Mouse (Mus musculus) heart, adult 2 months (tissue): ENCODE results near the gene Gm17349. TPM values are rescaled to one million over a fixed set of nuclear protein-coding genes. Genes with fewer than 3 reads are reported as not detected.

ENCODE experiments used
- DNase-seq, 2 experiments: peaks; one replicate each; pipeline ENCODE4 v3.0.0; 2021
- H3K27ac ChIP-seq: fragments of 200-600 bp; 2 replicates; pipeline ENCODE4 v1.8.1; 2022
- H3K27me3 ChIP-seq: fragments of 200-500 bp; 2 replicates; pipeline ENCODE4 v1.6.1; 2012; ENCODE audit warnings: mild to moderate bottlenecking, low read length, inconsistent platforms, mixed read lengths; ENCODE audit not compliant: control insufficient read depth, insufficient read depth
- H3K36me3 ChIP-seq: fragments of 200-500 bp; 2 replicates; pipeline ENCODE4 v1.6.1; 2012; ENCODE audit warnings: low read length, inconsistent platforms; ENCODE audit not compliant: control insufficient read depth, insufficient read depth
- H3K4me1 ChIP-seq: fragments of 200-500 bp; 2 replicates; pipeline ENCODE4 v1.6.1; 2011; ENCODE audit warnings: low read length; ENCODE audit not compliant: control insufficient read depth, insufficient read depth
- H3K4me3 ChIP-seq: fragments of 200-600 bp; 2 replicates; pipeline ENCODE4 v1.8.1; 2022
- H3K79me2 ChIP-seq: fragments of 200-500 bp; replicated peaks from 2 replicates; pipeline ENCODE4 v1.6.1; 2012; ENCODE audit warnings: mild to moderate bottlenecking, inconsistent platforms, low read length, moderate library complexity, mixed read lengths; ENCODE audit not compliant: control insufficient read depth, insufficient read depth
- H3K9ac ChIP-seq: fragments of 200-500 bp; 2 replicates; pipeline ENCODE4 v1.6.1; 2012; ENCODE audit warnings: low read depth, mild to moderate bottlenecking, control low read depth, inconsistent platforms, low read length, mixed read lengths
- CTCF ChIP-seq: fragments of 200-600 bp; IDR thresholded peaks from 2 replicates; pipeline ENCODE4 v1.8.1; 2022; ENCODE audit warnings: antibody characterized with exemption, mild to moderate bottlenecking, moderate library complexity
- EP300 ChIP-seq: fragments of 200-500 bp; IDR thresholded peaks from 2 replicates; pipeline ENCODE4 v1.6.1; 2011; ENCODE audit warnings: low read depth, low read length, control low read depth; ENCODE audit not compliant: insufficient read depth
- POLR2A ChIP-seq: fragments of 200-500 bp; IDR thresholded peaks from 2 replicates; pipeline ENCODE4 v1.6.1; 2011; ENCODE audit warnings: mild to moderate bottlenecking, low read depth, low read length, control low read depth; ENCODE audit not compliant: insufficient read depth
- WGBS: fragments of 180-500 bp; shearing (Covaris S2); methylation state at CpG from one replicate; pipeline ENCODE4 v1.1.7; 2018; 5-methylcytosine and 5-hydroxymethylcytosine counted together
- intact Hi-C: fragments of 180-260 bp; cut with DNase I; formaldehyde crosslinking; loops from one replicate; pipeline ENCODE4 v1.15.1; 2025
- polyA plus RNA-seq: library from polyadenylated mRNA; depleted of rRNA; stranded (reverse); fragments of >200 nt; gene quantifications from 2 replicates; pipeline ENCODE4 v1.2.3, GENCODE M21; 2012
- total RNA-seq, 2 experiments: library from RNA; stranded (reverse); gene quantifications; 2 replicates each; pipeline ENCODE4 v1.2.3; 2021

Gene Gm17349
- total and polyA plus RNA-seq, 3 experiments = 3.7 to 4.1 TPM; not detected in 1

GRCm38 (mm10) chr15:99700219-99701106, 4.8 kb downstream of the Gm17349 start:
- peaks cover 6% of the 10 kb centered on the region for H3K4me1 ChIP-seq

GRCm38 (mm10) chr15:99699715-99700114, 5.6 kb downstream of the Gm17349 start:
- H3K79me2 ChIP-seq = no peaks in the 10 kb centered on the region
- H3K36me3 ChIP-seq = no peaks in the 10 kb centered on the region
- H3K27ac ChIP-seq = no peak overlapping the region
- intact Hi-C loops = no loop called here
- TF ChIP-seq POLR2A = no peak
- TF ChIP-seq EP300 = no peak
- TF ChIP-seq CTCF = no peak
- no peak overlapping the region for H3K9ac ChIP-seq
- H3K27me3 ChIP-seq = no peaks in the 10 kb centered on the region
- peaks cover 6% of the 10 kb centered on the region for H3K4me1 ChIP-seq
- DNase-seq = no peak
- 84% methylated on average over 10 of the region's 10 CpGs for WGBS
- no peak overlapping the region for H3K4me3 ChIP-seq

More at GRCm38 (mm10) chr15:99700219-99701106, 4.8 kb downstream of the Gm17349 start:
- Histone ChIP-seq H3K4me3 (no peak overlapping the region), H3K27ac (no peak overlapping the region), H3K9ac (no peak overlapping the region), H3K36me3 (no peaks in the 10 kb centered on the region), H3K79me2 (no peaks in the 10 kb centered on the region), H3K27me3 (no peaks in the 10 kb centered on the region)
- DNase-seq = no peak
- 88% methylated on average over 18 of the region's 18 CpGs for WGBS
- TF ChIP-seq EP300 (no peak), POLR2A (no peak), CTCF (no peak)
- intact Hi-C loops = no loop called here

DNA sequence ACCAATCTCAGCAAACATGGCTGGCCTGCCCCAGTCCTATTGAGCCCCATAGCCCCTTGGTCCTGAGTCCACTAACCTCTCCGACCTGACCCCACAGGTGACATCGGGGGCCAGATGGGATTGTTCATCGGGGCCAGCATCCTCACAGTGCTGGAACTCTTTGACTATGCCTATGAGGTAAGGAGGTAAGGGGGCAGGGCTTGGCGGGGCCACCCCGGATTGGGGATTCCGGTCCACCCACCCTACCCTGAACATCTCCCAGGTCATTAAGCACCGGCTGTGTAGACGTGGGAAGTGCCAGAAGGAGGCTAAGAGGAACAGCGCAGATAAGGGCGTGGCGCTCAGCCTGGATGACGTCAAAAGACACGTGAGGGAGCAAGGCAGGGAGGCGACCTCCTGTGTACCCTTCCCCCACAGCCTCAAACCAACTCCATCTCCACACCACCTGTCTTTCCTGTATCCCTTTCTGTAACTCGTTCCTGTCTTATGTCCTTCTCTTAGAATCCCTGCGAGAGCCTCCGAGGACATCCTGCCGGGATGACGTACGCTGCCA, 6.7 kb downstream of the Gm17349 start:
- Histone ChIP-seq H3K4me1 (peaks cover 6% of the 10 kb centered on the region), H3K27ac (no peak overlapping the region), H3K27me3 (no peaks in the 10 kb centered on the region), H3K36me3 (no peaks in the 10 kb centered on the region), H3K9ac (no peak overlapping the region), H3K4me3 (no peak overlapping the region), H3K79me2 (no peaks in the 10 kb centered on the region)
- TF ChIP-seq CTCF (no peak), EP300 (no peak), POLR2A (no peak)
- no peak for DNase-seq
- 27% methylated on average over 20 of the region's 20 CpGs for WGBS
- intact Hi-C loops = no loop called here

GRCm38 (mm10) chr15:99697309-99697708, 8.0 kb downstream of the Gm17349 start:
- WGBS = 26% methylated on average over 2 of the region's 2 CpGs
- no peaks in the 10 kb centered on the region for H3K79me2 ChIP-seq
- no peak for DNase-seq
- H3K4me1 ChIP-seq = peaks cover 3% of the 10 kb centered on the region
- H3K27ac ChIP-seq = no peak overlapping the region
- H3K27me3 ChIP-seq = no peaks in the 10 kb centered on the region
- intact Hi-C loops = no loop called here
- H3K4me3 ChIP-seq = no peak overlapping the region
- no peaks in the 10 kb centered on the region for H3K36me3 ChIP-seq
- no peak overlapping the region for H3K9ac ChIP-seq
- TF ChIP-seq POLR2A (no peak), EP300 (no peak), CTCF (no peak)

- no peaks in the 10 kb centered on the region for H3K36me3 ChIP-seq
- H3K79me2 ChIP-seq = no peaks in the 10 kb centered on the region
- no peak for DNase-seq
- H3K9ac ChIP-seq = no peak overlapping the region
- H3K4me1 ChIP-seq = no peaks in the 10 kb centered on the region
- intact Hi-C loops = no loop called here
- H3K27me3 ChIP-seq = no peaks in the 10 kb centered on the region
- H3K4me3 ChIP-seq = no peak overlapping the region
- 68% methylated on average over 9 of the region's 9 CpGs for WGBS
- H3K27ac ChIP-seq = no peak overlapping the region
- no peak for TF ChIP-seq EP300
- TF ChIP-seq CTCF = no peak
Measured at GRCm38 (mm10) chr15:99691976-99692375, 13.3 kb downstream of the Gm17349 start.

DNA sequence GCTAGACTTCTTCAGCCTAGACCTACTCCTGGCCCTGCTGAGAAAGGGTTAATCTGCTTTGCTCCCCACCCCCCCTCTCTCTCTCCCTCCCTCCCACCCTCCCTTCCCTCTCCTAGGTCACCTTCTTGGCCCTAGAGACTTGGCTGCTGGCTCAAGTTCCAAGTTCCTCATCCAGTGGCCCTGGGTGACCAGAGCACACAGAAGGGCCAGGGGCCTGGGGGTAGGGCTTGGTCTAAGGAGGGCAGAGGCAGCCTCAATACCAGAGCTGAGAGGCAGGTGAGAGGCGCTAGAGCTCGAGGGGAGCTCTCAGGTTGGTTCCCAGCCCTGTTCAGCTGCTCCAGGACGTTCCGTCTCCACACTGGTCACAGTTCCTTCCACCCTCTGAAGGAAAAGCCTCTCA, 14.4 kb downstream of the Gm17349 start:
- no peak for TF ChIP-seq POLR2A
- TF ChIP-seq CTCF = no peak
- TF ChIP-seq EP300 = no peak
- Histone ChIP-seq H3K4me1 (no peaks in the 10 kb centered on the region), H3K9ac (no peak overlapping the region), H3K36me3 (no peaks in the 10 kb centered on the region), H3K27me3 (no peaks in the 10 kb centered on the region), H3K79me2 (no peaks in the 10 kb centered on the region), H3K4me3 (no peak overlapping the region), H3K27ac (no peak overlapping the region)
- DNase-seq = peak in 1 of 2 experiments; percentile 21
- WGBS = 32% methylated on average over 4 of the region's 4 CpGs
- intact Hi-C loops = no loop called here
